Mouse (Mus musculus): Measurements from ENCODE around the gene Ebpl. TPM values are rescaled to one million over a fixed set of nuclear protein-coding genes. Genes with fewer than 3 reads are reported as not detected.

Ebpl gene
- polyA plus RNA-seq, 1 experiment from 2014 or later: 8.8 TPM

- no peaks in the 10 kb centered on the region for H3K9me3 ChIP-seq
- ATAC-seq: peak; percentile 58; the same call in 1 of the 2 replicates
- H3K4me1 ChIP-seq (replicated peaks): peaks cover 6% of the 10 kb centered on the region; the same call in 1 of the 2 replicates
- no peak overlapping the region for H3K4me2 ChIP-seq (replicated peaks)
- no peaks in the 10 kb centered on the region for H3K27me3 ChIP-seq (replicated peaks)
- H3K4me3 ChIP-seq (replicated peaks): no peak overlapping the region
- 37% methylated on average over 3 of the region's 3 CpGs for WGBS
- no peak overlapping the region for H3K9ac ChIP-seq
- H3K27ac ChIP-seq: no peak overlapping the region
- no peaks in the 10 kb centered on the region for H3K36me3 ChIP-seq
Observed at GRCm38 (mm10) chr14:61290664-61291063, 69.6 kb downstream of the Ebpl start.

- H3K4me1 ChIP-seq (replicated peaks): peaks cover 6% of the 10 kb centered on the region; the same call in 1 of the 2 replicates
- H3K36me3 ChIP-seq: no peaks in the 10 kb centered on the region
- no peak overlapping the region for H3K4me2 ChIP-seq (replicated peaks)
- H3K27me3 ChIP-seq (replicated peaks): no peaks in the 10 kb centered on the region
- H3K4me3 ChIP-seq (replicated peaks): no peak overlapping the region
- H3K27ac ChIP-seq: no peak overlapping the region
- no peaks in the 10 kb centered on the region for H3K9me3 ChIP-seq
- H3K9ac ChIP-seq: no peak overlapping the region
- 67% methylated on average over 19 of the region's 19 CpGs for WGBS
- ATAC-seq: no peak
Observed at GRCm38 (mm10) chr14:61288606-61289286, 71.5 kb downstream of the Ebpl start.

Other genes starting within 250 kb of the Ebpl start
- gene Sacs, start 222.0 kb downstream of the Ebpl start, polyA plus RNA-seq (2015; fragmentation: Nextera tagmentation; extraction: Ambion mirVana): 2.0 and 2.3 TPM in 2 replicates
- gene Sgcg, start 101.9 kb downstream of the Ebpl start, polyA plus RNA-seq (2015; fragmentation: Nextera tagmentation; extraction: Ambion mirVana): 0.78 and 0.79 TPM in 2 replicates
- gene Arl11, start 50.7 kb downstream of the Ebpl start, polyA plus RNA-seq (2015; fragmentation: Nextera tagmentation; extraction: Ambion mirVana): 0.78 and 1.1 TPM in 2 replicates
- 40.2 and 47.1 TPM in 2 replicates for gene Kpna3, start 79.4 kb upstream of the Ebpl start, polyA plus RNA-seq (2015; fragmentation: Nextera tagmentation; extraction: Ambion mirVana)
- gene Spryd7, start 196.4 kb upstream of the Ebpl start, polyA plus RNA-seq (2015; fragmentation: Nextera tagmentation; extraction: Ambion mirVana): 24.0 and 25.5 TPM in 2 replicates
- gene Trim13, start 237.8 kb upstream of the Ebpl start, polyA plus RNA-seq (2015; fragmentation: Nextera tagmentation; extraction: Ambion mirVana): 8.9 and 11.3 TPM in 2 replicates
- gene Kcnrg, start 247.0 kb upstream of the Ebpl start, polyA plus RNA-seq (2015; fragmentation: Nextera tagmentation; extraction: Ambion mirVana): 0.31 and 0.73 TPM in 2 replicates

Data from intestine, embryonic 15.5 days (tissue).